Comparison of ENCODE assay signal across 8 mouse cellular contexts in genomic region chr1:105891032-105891725, GRCm38 (mm10).
DNase-seq lines count a peak whose midpoint lies in the region; ATAC-seq and TF ChIP-seq lines count a peak whose summit lies in the region.

No protein-coding gene starts in this region.

- TF ChIP-seq EP300 in ES-Bruce4 (IDR thresholded peaks at IDR 0.05; ENCODE audit: insufficient read depth, low read depth, low read length), result no peak

- TF ChIP-seq CTCF in ES-Bruce4 (IDR thresholded peaks at IDR 0.05; ENCODE audit: low read depth, low read length), result peak; percentile 65
- TF ChIP-seq CTCF in bone marrow, adult 2 months (IDR thresholded peaks at IDR 0.05; ENCODE audit: control insufficient read depth, insufficient read depth, low read length), result peak; percentile 77

- no peak overlapping the region for H3K9ac ChIP-seq in ES-Bruce4 (ENCODE audit: low read depth, poor library complexity, severe bottlenecking)
- no peak overlapping the region for H3K9ac ChIP-seq in forebrain, embryonic 13.5 days

- no peak overlapping the region for H3K4me3 ChIP-seq in ES-Bruce4 (ENCODE audit: low read depth, low read length)
- H3K4me3 ChIP-seq in bone marrow, adult 2 months (replicated peaks; ENCODE audit: control insufficient read depth, low read depth, low read length), result no peak overlapping the region
- no peak overlapping the region for H3K4me3 ChIP-seq in forebrain, embryonic 13.5 days

- TF ChIP-seq POLR2A in ES-Bruce4 (IDR thresholded peaks at IDR 0.05; ENCODE audit: insufficient read depth, low read length), result no peak
- no peak for TF ChIP-seq POLR2A in bone marrow, adult 2 months (IDR thresholded peaks at IDR 0.05; ENCODE audit: borderline replicate concordance, control insufficient read depth, low read depth, low read length)

- no peak overlapping the region for H3K27ac ChIP-seq in ES-Bruce4 (ENCODE audit: insufficient read depth, low read length)
- H3K27ac ChIP-seq in bone marrow, adult 2 months (ENCODE audit: control insufficient read depth, insufficient read depth, low read depth, low read length, poor library complexity), result no peak overlapping the region
- H3K27ac ChIP-seq in forebrain, embryonic 13.5 days, result no peak overlapping the region

- H3K4me1 ChIP-seq in ES-Bruce4 (ENCODE audit: control insufficient read depth, insufficient read depth, low read length), result no peaks in the 10 kb centered on the region
- no peaks in the 10 kb centered on the region for H3K4me1 ChIP-seq in bone marrow, adult 2 months (ENCODE audit: control insufficient read depth, insufficient read depth, low read length)
- H3K4me1 ChIP-seq in forebrain, embryonic 13.5 days, result no peaks in the 10 kb centered on the region

- 21% methylated on average over 15 of the region's 15 CpGs for WGBS in bone marrow, adult 2 months
- 42% methylated on average over 15 of the region's 15 CpGs for WGBS in forebrain, embryonic 13.5 days

- H3K9me3 ChIP-seq in ES-Bruce4 (replicated peaks; ENCODE audit: control insufficient read depth, insufficient read depth, low read length, poor library complexity, severe bottlenecking), result no peaks in the 10 kb centered on the region
- no peaks in the 10 kb centered on the region for H3K9me3 ChIP-seq in forebrain, embryonic 13.5 days (replicated peaks)

- H3K27me3 ChIP-seq in ES-Bruce4 (ENCODE audit: control insufficient read depth, insufficient read depth, low read length, poor library complexity, severe bottlenecking), result no peaks in the 10 kb centered on the region
- no peaks in the 10 kb centered on the region for H3K27me3 ChIP-seq in forebrain, embryonic 13.5 days

- intact Hi-C loops in heart, postnatal 36 days (cut with DNase I), result loop anchor here (1.0 to 10.0 kb wide), 6 partner anchors 56 to 506 kb away; partner anchors contain the start of gene Zcchc2

- no peaks in the 10 kb centered on the region for H3K36me3 ChIP-seq in ES-Bruce4 (ENCODE audit: control insufficient read depth, insufficient read depth, low read length, poor library complexity, severe bottlenecking)
- H3K36me3 ChIP-seq in forebrain, embryonic 13.5 days (ENCODE audit: poor library complexity, severe bottlenecking), result no peaks in the 10 kb centered on the region

- ATAC-seq in forebrain, embryonic 13.5 days, result peak; percentile 41

- H3K4me2 ChIP-seq in forebrain, embryonic 13.5 days, result no peak overlapping the region

- DNase-seq in heart, postnatal 36 days, result peak; percentile 87 to 94
- peak; percentile 69 for DNase-seq in layer of hippocampus, adult 9-11 months
- DNase-seq in lung, postnatal 14 days, result peak; percentile 96
- DNase-seq in retina, postnatal 1 day, result peak; percentile 86
- peak; percentile 77 to 80 for DNase-seq in urinary bladder, adult 18-20 months (ENCODE audit: low spot score in 2 of 2)
